Mouse (Mus musculus): ENCODE measurements at regions not wholly inside any gene's neighbourhood (a gene's known extent, or its start where the extent isn't known, plus 50 kb on each side); places are given as distances from the start of the nearest gene placed in this dataset.

- ChIA-PET CTCF (no interaction called here), POLR2A (no interaction called here)
Measured at GRCm38 (mm10) chr11:82521383-82521782, 132.7 kb downstream of the Tmem132e start.

GRCm38 (mm10) chr11:82518691-82519090 lies 130.0 kb downstream of the Tmem132e start:
- POLR2A ChIA-PET: interaction anchor here in 1 of 4 experiments (1.2 kb wide), 1 partner anchor 46 kb away, joined by 3 read pairs; no protein-coding TSS in a partner anchor
- CTCF ChIA-PET: no interaction called here

- ChIA-PET CTCF (interaction anchor here in 1 of 4 experiments (0.6 kb wide), 1 partner anchor 1593 kb away, joined by 4 read pairs; no protein-coding TSS in a partner anchor), POLR2A (no interaction called here)
Measured at GRCm38 (mm10) chr11:82514526-82515144, 125.9 kb downstream of the Tmem132e start.

- ChIA-PET CTCF (interaction anchor here in 1 of 4 experiments (0.7 kb wide), 1 partner anchor 1091 kb away, joined by 3 read pairs; no protein-coding TSS in a partner anchor), POLR2A (interaction anchor here in 1 of 4 experiments (0.7 kb wide), 1 partner anchor 127 kb away, joined by 5 read pairs; no protein-coding TSS in a partner anchor)
Measured at GRCm38 (mm10) chr11:82508564-82508963, 119.9 kb downstream of the Tmem132e start.
